Mouse (Mus musculus): ENCODE data around the gene Cavin3.

Cavin3 gene

DNA sequence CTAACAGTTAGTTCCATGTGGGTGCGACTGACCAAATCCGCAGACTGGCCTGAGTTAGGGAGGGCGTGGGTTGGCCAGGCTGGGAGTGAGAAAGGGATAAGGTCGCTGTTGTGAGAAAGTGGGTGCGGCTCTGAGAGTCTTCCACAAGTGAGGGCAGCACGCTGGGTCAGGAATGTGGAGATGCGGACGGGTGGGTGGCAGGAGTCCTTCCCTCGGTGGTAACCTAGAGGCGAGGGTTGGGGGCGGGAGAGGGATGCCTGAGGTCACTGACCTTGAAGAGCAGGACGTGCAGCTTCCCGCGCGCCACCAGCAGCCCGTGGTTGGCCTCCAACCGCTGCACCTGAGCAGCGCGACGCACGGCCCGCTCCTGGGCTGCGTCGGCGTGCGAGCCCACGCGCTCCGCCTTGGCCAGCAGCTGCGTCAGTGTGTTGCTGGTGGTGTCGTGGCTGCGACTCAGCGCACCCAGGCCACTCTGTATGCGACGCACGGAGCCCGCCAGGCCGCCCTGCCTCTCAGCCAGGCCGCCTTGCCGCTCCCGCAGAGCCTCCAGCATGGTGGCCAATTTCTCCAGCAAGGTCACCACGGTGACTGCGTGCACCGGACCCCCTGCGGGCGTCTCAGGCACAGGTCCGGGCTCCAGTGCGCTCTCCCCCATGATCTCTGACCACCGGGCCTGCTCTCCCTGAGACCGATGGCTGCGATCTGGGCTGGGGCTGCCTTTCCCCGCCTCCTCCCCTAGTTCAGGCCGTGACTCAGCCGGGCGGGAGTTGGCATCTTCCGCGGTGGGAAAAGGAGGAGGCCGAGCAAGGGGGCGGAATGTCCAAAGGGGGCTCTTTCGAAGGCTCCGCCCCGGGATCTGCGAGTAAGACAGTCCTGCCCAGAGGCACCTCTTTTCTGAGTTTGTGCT, at the start of gene Cavin3:
Gene Cavin3 (minus strand): TSS at position 796 of the 907 bp plus-strand sequence.
- peak; percentile 56 to 68 for DNase-seq (ENCODE audit: low spot score in 2 of 2)

- no peak for DNase-seq (ENCODE audit: low spot score in 2 of 2)
These were observed 46.0 kb upstream of the Cavin3 start for GRCm38 (mm10) chr7:105528094-105528493.

GRCm38 (mm10) chr7:105527306-105527937, 45.3 kb upstream of the Cavin3 start:
- peak in 1 of 2 experiments; percentile 18 for DNase-seq (ENCODE audit: low spot score in 2 of 2)

GRCm38 (mm10) chr7:105524222-105524621, 42.1 kb upstream of the Cavin3 start:
- no peak for DNase-seq (ENCODE audit: low spot score in 2 of 2)

GRCm38 (mm10) chr7:105520201-105520600, 38.1 kb upstream of the Cavin3 start:
- DNase-seq (ENCODE audit: low spot score in 2 of 2) = no peak

- DNase-seq (ENCODE audit: low spot score in 2 of 2) = no peak
These were observed 37.7 kb upstream of the Cavin3 start for GRCm38 (mm10) chr7:105519771-105520170.

GRCm38 (mm10) chr7:105519336-105519735, 37.2 kb upstream of the Cavin3 start:
- no peak for DNase-seq (ENCODE audit: low spot score in 2 of 2)

- no peak for DNase-seq (ENCODE audit: low spot score in 2 of 2)
These were observed 34.7 kb upstream of the Cavin3 start for GRCm38 (mm10) chr7:105516669-105517360.

GRCm38 (mm10) chr7:105515178-105515577, 33.1 kb upstream of the Cavin3 start:
- peak; percentile 36 to 68 for DNase-seq (ENCODE audit: low spot score in 2 of 2)

- DNase-seq (ENCODE audit: low spot score in 2 of 2) = no peak
These were observed 32.5 kb upstream of the Cavin3 start for GRCm38 (mm10) chr7:105514561-105514960.

DNA sequence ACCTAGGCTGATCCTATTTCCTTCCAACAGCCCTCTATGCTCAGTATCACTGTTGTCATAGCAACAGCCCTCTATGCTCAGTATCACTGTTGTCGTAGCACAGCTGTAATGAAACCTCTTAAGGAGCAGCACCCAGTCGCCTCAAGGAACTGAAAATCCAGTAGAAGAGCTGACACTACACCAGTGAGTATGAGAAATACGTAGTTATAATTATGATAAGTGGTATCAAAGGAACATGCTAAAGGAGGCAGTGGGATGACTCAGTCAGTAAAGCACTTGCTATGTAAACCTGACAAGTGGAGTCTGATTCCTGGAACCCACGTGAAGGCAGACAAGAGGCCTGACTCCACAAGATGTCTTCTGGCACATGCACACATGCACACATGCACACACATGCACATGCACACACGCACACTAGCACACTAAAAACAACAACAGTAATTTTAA, 31.8 kb upstream of the Cavin3 start:
- DNase-seq (ENCODE audit: low spot score in 2 of 2) = no peak

GRCm38 (mm10) chr7:105510143-105510542, 28.0 kb upstream of the Cavin3 start:
- no peak for DNase-seq (ENCODE audit: low spot score in 2 of 2)

GRCm38 (mm10) chr7:105507257-105507656, 25.2 kb upstream of the Cavin3 start:
- no peak for DNase-seq (ENCODE audit: low spot score in 2 of 2)

DNA sequence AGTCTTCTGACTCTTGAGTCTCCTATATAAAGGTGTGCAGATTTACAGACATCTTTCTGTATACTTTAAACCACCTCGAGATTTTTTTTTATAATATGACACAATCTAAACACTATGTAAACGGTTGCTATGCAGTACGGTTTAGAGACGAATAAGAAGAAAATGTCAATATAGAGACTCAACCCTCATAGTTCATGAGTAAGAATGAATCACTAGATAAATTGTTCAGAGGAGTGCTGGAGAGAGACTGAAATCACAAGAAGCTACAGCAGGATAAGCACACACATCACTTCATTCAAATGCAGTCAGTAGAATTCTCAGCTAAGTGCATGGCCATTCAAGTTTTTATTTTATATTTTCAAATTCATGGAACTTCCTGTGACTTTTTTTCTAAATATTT, 19.9 kb upstream of the Cavin3 start:
- DNase-seq (ENCODE audit: low spot score in 2 of 2) = no peak

GRCm38 (mm10) chr7:105499676-105500075, 17.6 kb upstream of the Cavin3 start:
- no peak for DNase-seq (ENCODE audit: low spot score in 2 of 2)

- DNase-seq (ENCODE audit: low spot score in 2 of 2) = no peak
These were observed 16.9 kb upstream of the Cavin3 start for GRCm38 (mm10) chr7:105498854-105499492.

GRCm38 (mm10) chr7:105497881-105498280, 15.8 kb upstream of the Cavin3 start:
- DNase-seq (ENCODE audit: low spot score in 2 of 2) = no peak

GRCm38 (mm10) chr7:105487104-105487876, 5.2 kb upstream of the Cavin3 start:
- no peak for DNase-seq (ENCODE audit: low spot score in 2 of 2)

DNA sequence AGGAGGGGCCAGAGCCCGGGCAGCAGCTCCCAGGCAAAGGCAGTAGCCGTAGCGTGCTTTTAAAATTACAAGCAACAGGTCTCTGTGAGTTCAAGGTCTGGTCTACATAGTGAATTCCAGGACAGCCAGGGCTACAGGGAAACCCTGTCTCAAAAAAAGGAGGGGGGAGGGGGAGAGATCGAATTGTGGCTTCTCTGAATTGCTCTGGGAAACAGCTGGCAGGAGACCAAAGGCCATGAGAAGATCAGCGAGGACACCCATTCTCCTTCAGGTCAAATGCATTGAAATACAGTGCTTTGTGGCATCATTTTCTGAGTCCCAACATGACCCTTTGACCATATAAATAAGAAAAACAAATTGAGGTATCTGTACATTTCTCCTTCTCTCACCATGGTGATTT, 2.9 kb upstream of the Cavin3 start:
- no peak for DNase-seq (ENCODE audit: low spot score in 2 of 2)

DNA sequence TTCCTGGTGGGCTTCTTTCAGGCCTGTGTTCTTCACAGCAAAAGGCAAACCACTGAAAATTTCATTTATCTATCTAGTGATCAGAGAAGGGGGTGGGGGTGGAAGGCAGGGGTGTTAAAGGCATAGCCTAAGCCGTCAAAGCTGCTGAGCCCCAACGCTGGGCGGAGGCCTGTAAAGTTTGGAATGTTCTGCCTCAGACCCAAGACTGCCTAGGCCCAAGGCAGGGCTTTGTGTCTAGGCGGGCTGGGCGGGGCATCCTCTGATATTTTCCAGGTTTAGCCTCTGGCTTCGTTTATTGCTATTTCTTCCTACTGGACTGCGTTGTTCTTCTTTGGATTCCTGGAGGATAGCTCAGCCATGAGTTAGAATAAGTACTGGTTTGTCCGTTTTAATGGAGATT, 326 bp upstream of the Cavin3 start:
- DNase-seq (ENCODE audit: low spot score in 2 of 2) = peak in 1 of 2 experiments; percentile 16
